Mouse (Mus musculus) intestine, embryonic 16.5 days (tissue): ENCODE measurements around the gene 1700025C18Rik. TPM values are rescaled to one million over a fixed set of nuclear protein-coding genes. Genes with fewer than 3 reads are reported as not detected.

Experiments
- ATAC-seq: fragments of 200-750 bp; cut with Nextera tagmentation; 2 replicates; pipeline ENCODE4 v1.8.0; 2017; ENCODE audit warnings: moderate TSS enrichment, moderate library complexity
- H3K27ac ChIP-seq: fragments of 300-500 bp; sonication (generic); 2 replicates; pipeline ENCODE4 v1.5.1; 2014; ENCODE audit warnings: mild to moderate bottlenecking, low read length
- H3K27me3 ChIP-seq: fragments of 300-500 bp; sonication (generic); replicated peaks from 2 replicates; pipeline ENCODE4 v1.6.1; 2014; ENCODE audit warnings: low read length, control low read depth, mixed read lengths; ENCODE audit not compliant: control insufficient read depth, insufficient read depth
- H3K36me3 ChIP-seq: fragments of 300-500 bp; sonication (generic); 2 replicates; pipeline ENCODE4 v1.6.1; 2014; ENCODE audit warnings: low read length, control low read depth; ENCODE audit not compliant: control insufficient read depth, insufficient read depth
- H3K4me1 ChIP-seq: fragments of 300-500 bp; sonication (generic); 2 replicates; pipeline ENCODE4 v1.6.1; 2014; ENCODE audit warnings: low read length, control low read depth, mixed read lengths; ENCODE audit not compliant: control insufficient read depth, insufficient read depth
- H3K4me2 ChIP-seq: fragments of 300-500 bp; sonication (generic); 2 replicates; pipeline ENCODE4 v1.6.1; 2014; ENCODE audit warnings: low read depth, low read length, control low read depth
- H3K4me3 ChIP-seq: fragments of 300-500 bp; sonication (generic); 2 replicates; pipeline ENCODE4 v1.5.1; 2014; ENCODE audit warnings: mild to moderate bottlenecking, low read length
- H3K9ac ChIP-seq: fragments of 300-500 bp; sonication (generic); 2 replicates; pipeline ENCODE4 v1.6.1; 2014; ENCODE audit warnings: low read depth, low read length
- H3K9me3 ChIP-seq: fragments of 300-500 bp; sonication (generic); 2 replicates; pipeline ENCODE4 v1.6.1; 2016; ENCODE audit warnings: low read length, control low read depth; ENCODE audit not compliant: control insufficient read depth
- WGBS: fragments of 180-500 bp; shearing (Covaris S2); extraction: QIAGEN DNeasy Blood & Tissue Kit; methylation state at CpG from one replicate; pipeline ENCODE4 v1.1.7; 2014; 5-methylcytosine and 5-hydroxymethylcytosine counted together
- polyA plus RNA-seq: library from polyadenylated mRNA; unstranded; fragments of >200 nt; fragmentation: Nextera tagmentation; extraction: Ambion mirVana; gene quantifications from 2 replicates; pipeline ENCODE4 v1.2.1, GENCODE M21; 2015

The 1700025C18Rik gene
- polyA plus RNA-seq, 1 experiment from 2014 or later: not detected

DNA sequence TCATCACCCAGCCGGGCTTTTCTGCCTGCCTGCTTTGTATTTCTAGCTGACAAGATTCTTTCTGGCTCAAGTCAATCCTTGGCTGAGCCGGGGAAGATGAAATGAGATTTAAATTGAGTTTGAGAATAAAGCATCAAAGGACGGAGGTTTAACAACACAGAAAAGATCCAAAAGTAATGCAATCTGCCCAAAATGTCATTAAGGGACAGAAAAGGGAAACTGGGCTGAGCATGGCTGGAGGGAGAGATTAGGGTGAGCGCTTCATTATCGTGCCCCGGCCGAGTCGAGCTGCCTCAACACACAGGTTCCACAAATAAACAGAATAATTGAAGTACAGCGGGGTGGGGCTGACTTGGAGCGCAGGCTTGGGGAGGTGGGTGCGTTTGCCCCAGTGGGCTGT is 39.0 kb downstream of the 1700025C18Rik start:
- H3K36me3 ChIP-seq: no peaks in the 10 kb centered on the region
- no peak for ATAC-seq
- H3K27ac ChIP-seq: no peak overlapping the region
- H3K9ac ChIP-seq: no peak overlapping the region
- H3K4me3 ChIP-seq: no peak overlapping the region
- WGBS: 41% methylated on average over 11 of the region's 11 CpGs
- no peaks in the 10 kb centered on the region for H3K9me3 ChIP-seq
- H3K4me2 ChIP-seq: no peak overlapping the region
- 0 out of 2 replicates have a peak, but pooled peaks cover 3% of the 10 kb centered on the region for H3K27me3 ChIP-seq
- peaks cover 16% of the 10 kb centered on the region; the same call in 1 of the 2 replicates for H3K4me1 ChIP-seq

DNA sequence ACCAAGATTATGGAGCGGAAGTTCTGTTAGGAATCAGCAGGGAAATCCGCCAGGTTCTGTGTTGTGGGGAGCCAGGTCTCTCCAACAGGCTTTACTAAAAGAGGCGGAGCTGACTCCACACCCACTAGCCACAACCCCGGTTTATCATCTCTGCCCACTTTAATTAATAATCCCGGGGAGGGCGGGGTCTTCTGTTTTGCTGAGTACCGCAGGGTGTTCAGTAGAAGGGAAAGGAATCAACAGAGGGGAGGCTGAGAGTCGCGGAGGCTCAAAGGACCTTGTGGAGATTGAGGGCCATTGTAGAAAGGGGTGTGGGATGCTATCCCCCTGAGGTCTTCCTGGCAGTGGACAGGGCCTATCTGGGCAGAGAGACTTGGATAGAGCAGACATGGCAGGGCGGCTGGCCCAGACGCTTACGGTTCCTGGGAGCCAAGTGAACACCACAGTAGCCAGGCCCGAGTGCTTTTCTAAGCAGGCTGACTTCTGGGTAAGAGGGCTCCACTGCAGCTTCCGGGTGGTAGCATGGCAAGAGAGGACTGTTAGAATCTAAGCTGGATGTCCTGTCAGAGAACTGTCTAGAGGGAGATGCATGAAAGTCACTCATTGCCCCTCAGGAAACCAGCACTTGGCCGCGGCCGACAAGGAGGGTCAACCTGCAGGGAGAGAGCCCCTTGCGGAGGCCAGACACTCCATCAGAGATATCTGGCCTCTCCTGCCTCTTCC is 39.6 kb downstream of the 1700025C18Rik start:
- H3K27ac ChIP-seq: no peak overlapping the region
- peaks cover 13% of the 10 kb centered on the region; the same call in 1 of the 2 replicates for H3K4me1 ChIP-seq
- H3K9ac ChIP-seq: no peak overlapping the region
- no peaks in the 10 kb centered on the region for H3K9me3 ChIP-seq
- WGBS: 72% methylated on average over 18 of the region's 18 CpGs
- H3K4me2 ChIP-seq: no peak overlapping the region
- H3K36me3 ChIP-seq: no peaks in the 10 kb centered on the region
- ATAC-seq: no peak
- H3K27me3 ChIP-seq: 0 out of 2 replicates have a peak, but pooled peaks cover 2% of the 10 kb centered on the region
- H3K4me3 ChIP-seq: no peak overlapping the region

DNA sequence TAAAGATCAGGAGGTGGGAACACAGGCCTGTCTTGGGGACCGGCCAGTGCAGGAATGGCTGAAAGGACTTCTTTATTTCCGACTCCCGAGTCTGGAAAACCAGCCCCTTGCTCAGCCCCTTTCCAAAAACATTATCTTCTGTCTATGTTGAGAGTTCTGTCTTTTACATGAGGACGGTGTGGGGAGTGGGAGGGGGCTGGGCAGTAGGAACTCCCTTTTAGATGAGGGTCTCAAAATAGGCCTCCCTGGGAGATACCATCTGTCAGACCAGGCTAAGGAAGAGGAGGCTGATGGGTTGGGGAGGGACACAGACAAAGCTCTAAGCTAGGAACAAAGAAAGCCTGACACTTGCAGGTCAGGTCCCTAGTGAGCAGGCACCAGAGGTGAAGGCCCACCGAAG is 41.5 kb downstream of the 1700025C18Rik start:
- no peaks in the 10 kb centered on the region for H3K36me3 ChIP-seq
- WGBS: 60% methylated on average over 5 of the region's 5 CpGs
- no peak for ATAC-seq
- H3K4me2 ChIP-seq: no peak overlapping the region
- no peaks in the 10 kb centered on the region for H3K27me3 ChIP-seq
- no peak overlapping the region for H3K9ac ChIP-seq
- H3K4me1 ChIP-seq: no peaks in the 10 kb centered on the region
- H3K4me3 ChIP-seq: no peak overlapping the region
- no peak overlapping the region for H3K27ac ChIP-seq
- H3K9me3 ChIP-seq: no peaks in the 10 kb centered on the region

DNA sequence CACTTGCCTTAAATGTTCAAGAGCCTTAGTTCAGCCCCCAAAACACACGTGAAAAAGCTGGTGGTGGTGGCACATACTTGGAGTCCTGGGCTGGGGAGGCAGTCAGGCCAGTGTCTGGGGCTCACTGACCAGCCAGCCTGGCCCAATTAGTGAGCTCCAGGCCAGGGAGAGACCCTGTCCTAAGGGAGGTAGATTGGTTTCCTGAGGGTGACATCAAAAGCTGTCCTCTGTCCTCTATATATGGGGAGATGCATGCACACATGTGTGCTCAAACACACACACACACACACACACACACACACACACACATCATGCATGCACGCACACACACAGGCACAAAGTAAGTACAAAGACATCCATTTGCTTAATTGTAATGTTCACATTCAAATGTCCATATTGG is 46.8 kb downstream of the 1700025C18Rik start:
- WGBS: 61% methylated on average over 2 of the region's 2 CpGs
- no peak overlapping the region for H3K9ac ChIP-seq
- peaks cover 8% of the 10 kb centered on the region; the same call in 1 of the 2 replicates for H3K4me1 ChIP-seq
- ATAC-seq: peak; percentile 36; the same call in 1 of the 2 replicates
- no peak overlapping the region for H3K27ac ChIP-seq
- H3K36me3 ChIP-seq: no peaks in the 10 kb centered on the region
- H3K9me3 ChIP-seq: no peaks in the 10 kb centered on the region
- H3K4me2 ChIP-seq: no peak overlapping the region
- H3K4me3 ChIP-seq: no peak overlapping the region
- H3K27me3 ChIP-seq: no peaks in the 10 kb centered on the region

DNA sequence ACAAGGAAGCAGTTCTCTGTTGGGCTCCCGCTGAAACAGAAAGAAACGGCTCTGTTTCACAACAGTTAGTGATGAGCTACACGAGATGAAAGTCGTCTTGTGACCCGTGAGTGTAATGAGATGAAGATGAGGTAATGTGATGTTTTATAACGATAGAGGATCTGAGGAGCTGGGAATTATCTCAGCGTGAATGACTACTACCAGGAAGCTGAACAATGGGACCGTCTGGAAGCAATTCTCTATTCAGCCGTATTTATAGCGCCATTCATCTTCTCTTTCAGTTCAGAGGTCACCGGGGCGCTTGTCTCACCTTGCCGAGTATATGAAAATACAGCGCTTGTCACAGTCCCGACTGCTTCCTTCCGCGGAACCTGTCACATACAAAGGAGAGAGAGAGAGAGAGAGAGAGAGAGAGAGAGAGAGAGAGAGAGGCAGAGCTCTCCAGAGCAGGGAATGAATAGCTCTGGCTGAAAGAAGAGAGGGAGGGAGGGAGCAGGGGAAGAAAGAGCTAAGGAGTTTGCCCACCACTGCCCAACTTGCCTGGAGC is 47.4 kb downstream of the 1700025C18Rik start:
- peak; percentile 83 for ATAC-seq
- WGBS: 5% methylated on average over 17 of the region's 17 CpGs

DNA sequence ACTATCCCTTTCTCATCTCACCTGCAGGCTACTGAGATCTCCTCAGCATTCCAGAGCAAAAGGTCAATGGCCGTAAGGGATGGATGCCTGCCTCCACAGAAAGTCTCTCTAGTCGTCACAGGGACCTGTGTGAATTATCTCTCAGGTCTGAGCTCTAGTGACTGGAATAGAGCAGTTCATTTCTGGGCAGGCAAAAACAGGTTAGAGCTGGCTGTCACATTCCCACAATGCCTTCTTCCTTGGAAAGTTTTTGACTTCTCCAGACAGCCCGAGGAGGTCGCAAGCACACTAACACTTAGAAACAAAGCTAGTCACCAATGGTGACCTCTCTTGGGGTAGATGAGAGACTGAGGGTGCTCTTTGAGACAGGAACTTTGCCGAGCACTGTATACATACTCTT is 48.4 kb downstream of the 1700025C18Rik start:
- Histone ChIP-seq H3K4me3 (no peak overlapping the region), H3K27ac (no peak overlapping the region), H3K4me1 (peaks cover 8% of the 10 kb centered on the region; the same call in 1 of the 2 replicates), H3K9me3 (no peaks in the 10 kb centered on the region), H3K27me3 (no peaks in the 10 kb centered on the region), H3K36me3 (no peaks in the 10 kb centered on the region), H3K4me2 (no peak overlapping the region), H3K9ac (no peak overlapping the region)
- WGBS: 79% methylated on average over 5 of the region's 5 CpGs
- ATAC-seq: no peak

More for the DNA sequence above, 47.4 kb downstream of the 1700025C18Rik start:
- Histone ChIP-seq H3K36me3 (no peaks in the 10 kb centered on the region), H3K4me2 (peak overlapping the region; percentile 36), H3K27me3 (no peaks in the 10 kb centered on the region), H3K9ac (no peak overlapping the region), H3K27ac (no peak overlapping the region), H3K9me3 (no peaks in the 10 kb centered on the region), H3K4me1 (peaks cover 8% of the 10 kb centered on the region; the same call in 1 of the 2 replicates), H3K4me3 (peak overlapping the region; percentile 4; the same call in 1 of the 2 replicates)

DNA sequence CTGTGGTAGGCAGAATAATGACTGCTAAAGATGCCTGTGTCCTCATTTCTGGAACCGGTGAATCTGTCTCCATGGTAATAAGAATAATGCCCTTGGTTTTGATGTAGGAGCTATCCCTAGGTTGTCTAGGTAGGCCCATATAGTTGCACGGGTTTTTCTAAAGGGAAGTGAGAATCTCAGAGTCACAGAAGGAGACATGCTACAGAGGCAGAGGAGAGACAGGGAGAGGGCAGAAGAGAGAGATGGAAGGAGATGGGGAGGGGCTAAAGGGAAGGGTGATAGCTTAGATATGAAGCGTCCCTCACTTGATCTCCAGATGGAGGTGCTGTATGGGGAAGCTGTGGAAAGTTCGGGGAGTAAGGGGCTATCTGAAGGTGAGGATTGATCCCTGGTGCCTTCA is 53.1 kb downstream of the 1700025C18Rik start:
- Histone ChIP-seq H3K36me3 (no peaks in the 10 kb centered on the region), H3K9me3 (no peaks in the 10 kb centered on the region), H3K9ac (no peak overlapping the region), H3K4me3 (no peak overlapping the region), H3K4me2 (no peak overlapping the region), H3K4me1 (peaks cover 10% of the 10 kb centered on the region), H3K27me3 (0 out of 2 replicates have a peak, but pooled peaks cover 3% of the 10 kb centered on the region), H3K27ac (no peak overlapping the region)
- ATAC-seq: no peak
- WGBS: 74% methylated on average over 4 of the region's 4 CpGs

DNA sequence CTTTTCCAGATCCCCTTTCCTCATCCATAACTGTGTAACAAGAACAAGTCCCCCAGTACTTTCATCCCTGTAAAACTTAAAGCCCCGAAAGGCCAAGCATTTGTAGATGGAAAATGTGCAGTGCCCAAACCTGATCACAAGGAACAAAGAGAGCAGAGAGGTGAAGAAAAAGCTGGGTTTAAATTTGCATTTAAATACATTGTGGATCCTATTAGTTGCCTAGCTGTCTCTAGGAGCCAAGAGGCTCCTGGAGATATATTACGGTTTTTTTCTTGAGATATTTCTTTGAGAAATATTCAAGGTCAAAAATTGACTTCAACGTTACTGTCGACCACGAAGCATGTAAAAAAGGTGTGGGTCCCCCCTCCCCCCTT is 55.5 kb downstream of the 1700025C18Rik start:
- no peaks in the 10 kb centered on the region for H3K36me3 ChIP-seq
- H3K27me3 ChIP-seq: 0 out of 2 replicates have a peak, but pooled peaks cover 3% of the 10 kb centered on the region
- 0 out of 2 replicates have a peak overlapping the region, but pooled peaks have one; percentile 26 for H3K27ac ChIP-seq
- ATAC-seq: no peak
- H3K4me1 ChIP-seq: peaks cover 10% of the 10 kb centered on the region
- WGBS: 33% methylated on average over 5 of the region's 5 CpGs
- H3K9me3 ChIP-seq: no peaks in the 10 kb centered on the region
- peak overlapping the region; percentile 98 for H3K4me3 ChIP-seq
- H3K9ac ChIP-seq: no peak overlapping the region
- peak overlapping the region; percentile 47 for H3K4me2 ChIP-seq

DNA sequence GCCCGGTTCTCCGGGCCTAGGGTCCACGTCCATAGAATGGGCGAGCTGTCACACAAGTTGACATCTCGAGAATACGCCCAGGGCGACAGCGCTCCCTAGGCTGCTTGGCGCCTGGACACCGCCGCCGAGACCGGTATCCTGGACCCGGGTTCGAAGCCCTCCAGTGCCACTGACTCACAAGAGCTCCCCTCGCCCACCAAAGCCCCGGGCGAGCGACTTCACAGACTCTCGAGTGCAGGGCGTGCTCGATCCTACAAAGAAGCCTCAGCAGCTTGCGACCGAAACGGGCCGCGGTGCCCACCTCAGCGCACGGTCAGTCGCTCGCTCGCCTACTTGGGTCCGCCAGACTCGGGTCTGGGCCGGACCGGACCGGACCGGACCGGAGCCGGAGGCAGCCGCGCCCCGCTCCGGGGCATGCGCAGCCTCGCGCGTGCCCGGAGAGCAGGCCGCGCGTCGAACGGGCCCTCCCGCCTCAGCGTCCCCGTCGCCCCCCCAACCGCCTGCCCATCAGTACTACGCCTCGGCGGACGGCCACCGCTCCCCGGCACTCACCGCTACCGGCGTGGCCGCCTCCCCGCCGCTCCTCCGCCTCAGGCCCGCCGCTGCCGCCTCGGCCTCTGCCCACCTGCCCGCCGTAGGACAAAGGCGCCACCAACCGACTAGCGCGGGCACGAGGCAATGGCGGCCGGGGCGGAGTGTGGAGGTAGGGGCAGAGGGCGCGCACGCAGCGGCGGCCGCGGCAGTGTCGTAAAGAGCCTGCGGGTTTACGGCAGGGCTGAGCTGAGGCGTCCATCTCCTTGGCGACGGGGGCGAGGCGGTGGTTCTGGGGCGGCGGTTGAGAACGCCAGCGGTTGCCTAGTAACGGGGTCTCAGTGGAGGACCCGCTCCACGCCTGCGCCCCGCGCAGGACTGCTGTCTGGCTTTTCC is 56.2 kb downstream of the 1700025C18Rik start, which contains the start of gene Ncoa5:
Ncoa5 (minus strand) TSS at position 737 of the 927 bp plus-strand sequence.
- H3K4me1 ChIP-seq: peaks cover 10% of the 10 kb centered on the region
- peak; percentile 97 for ATAC-seq
- no peaks in the 10 kb centered on the region for H3K36me3 ChIP-seq
- WGBS: under 1% methylated on average over 106 of the region's 111 CpGs
- 0 out of 2 replicates have a peak, but pooled peaks cover 3% of the 10 kb centered on the region for H3K27me3 ChIP-seq
- peak within 1 kb of the TSS; percentile 98 for H3K4me3 ChIP-seq
- H3K27ac ChIP-seq: peak within 1 kb of the TSS; percentile 76; the same call in 1 of the 2 replicates
- H3K4me2 ChIP-seq: peak within 1 kb of the TSS; percentile 83
- H3K9ac ChIP-seq: peak within 1 kb of the TSS; percentile 99
- H3K9me3 ChIP-seq: no peaks in the 10 kb centered on the region
